Mouse (Mus musculus) thymus, adult 2 months (tissue): ENCODE measurements around the gene Nktr. TPM values are rescaled to one million over a fixed set of nuclear protein-coding genes. Genes with fewer than 3 reads are reported as not detected.
A peak's percentile ranks its signal among the peaks of the same experiment; 100 is the strongest.

ENCODE experiments used
- DNase-seq: peaks from one replicate; pipeline ENCODE4 v3.0.0; 2021
- H3K27ac ChIP-seq: fragments of 200-500 bp; 2 replicates; pipeline ENCODE4 v1.5.1; 2012; ENCODE audit warnings: low read length, control low read depth; ENCODE audit not compliant: control insufficient read depth, insufficient read depth
- H3K27me3 ChIP-seq: fragments of 200-500 bp; 2 replicates; pipeline ENCODE4 v1.6.1; 2012; ENCODE audit warnings: mild to moderate bottlenecking, low read length, moderate library complexity, mixed read lengths; ENCODE audit not compliant: control insufficient read depth, insufficient read depth
- H3K36me3 ChIP-seq: fragments of 200-500 bp; 2 replicates; pipeline ENCODE4 v1.6.1; 2012; ENCODE audit warnings: mild to moderate bottlenecking, low read length, moderate library complexity; ENCODE audit not compliant: control insufficient read depth, insufficient read depth
- H3K4me1 ChIP-seq: fragments of 200-500 bp; replicated peaks from 2 replicates; pipeline ENCODE4 v1.6.1; 2012; ENCODE audit warnings: low read length; ENCODE audit not compliant: control insufficient read depth, insufficient read depth
- H3K4me3 ChIP-seq: fragments of 200-500 bp; 2 replicates; pipeline ENCODE4 v1.5.1; 2012; ENCODE audit warnings: mild to moderate bottlenecking, low read length, control low read depth, moderate library complexity; ENCODE audit not compliant: control insufficient read depth, insufficient read depth
- CTCF ChIP-seq: fragments of 200-500 bp; IDR thresholded peaks from 2 replicates; pipeline ENCODE4 v1.5.1; 2012; ENCODE audit warnings: mild to moderate bottlenecking, control low read depth, low read length, moderate library complexity, borderline replicate concordance; ENCODE audit not compliant: control insufficient read depth, poor library complexity, insufficient read depth; ENCODE audit errors: extremely low read depth
- POLR2A ChIP-seq: fragments of 200-500 bp; IDR thresholded peaks from 2 replicates; pipeline ENCODE4 v1.6.1; 2012; ENCODE audit warnings: mild to moderate bottlenecking, low read length, control low read depth, moderate library complexity; ENCODE audit not compliant: control insufficient read depth, poor library complexity, insufficient read depth; ENCODE audit errors: extremely low read depth
- WGBS: fragments of 180-500 bp; shearing (Covaris S2); methylation state at CpG from one replicate; pipeline ENCODE4 v1.1.7; 2018; 5-methylcytosine and 5-hydroxymethylcytosine counted together
- polyA plus RNA-seq: library from polyadenylated mRNA; depleted of rRNA; stranded (reverse); fragments of >200 nt; gene quantifications from 2 replicates; pipeline ENCODE4 v1.2.3, GENCODE M21; 2012; rRNA removed

The Nktr gene
- 93.3 and 95.4 TPM in 2 replicates for polyA plus RNA-seq

DNA sequence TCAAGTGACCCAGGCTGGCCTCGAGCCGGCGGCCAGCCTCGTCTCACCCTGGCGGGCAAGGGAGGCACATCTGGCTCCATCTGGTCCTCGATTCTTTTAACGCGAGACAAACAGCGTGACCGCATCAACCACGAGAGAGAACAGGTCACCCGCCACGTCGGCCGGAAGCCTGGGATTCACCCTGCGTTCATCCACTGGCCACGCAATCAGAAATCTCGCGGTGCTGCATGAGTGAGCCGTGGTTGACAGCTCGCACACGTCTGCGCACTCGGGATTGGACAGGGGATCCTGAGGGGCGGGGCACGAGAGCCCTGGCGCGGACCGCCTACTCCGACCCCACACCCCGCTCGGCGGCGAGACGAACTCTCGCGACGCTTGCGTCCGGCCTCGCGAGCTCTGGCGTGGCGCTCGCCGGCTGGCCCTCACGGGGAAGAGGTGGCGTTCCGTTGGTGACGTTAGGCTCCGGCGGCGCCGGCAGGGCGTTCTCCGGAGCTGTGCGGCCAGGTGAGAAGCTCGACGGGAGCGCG is at the start of gene Nktr:
Nktr (plus strand) TSS at position 378 of the 527 bp plus-strand sequence.
- DNase-seq = peak; percentile 98
- Histone ChIP-seq H3K4me1 (peaks cover 9% of the 10 kb centered on the region), H3K36me3 (no peaks in the 10 kb centered on the region), H3K4me3 (peak within 1 kb of the TSS; percentile 67), H3K27ac (peak within 1 kb of the TSS; percentile 69), H3K27me3 (no peaks in the 10 kb centered on the region)
- peak; percentile 59; the same call in 1 of the 2 replicates for TF ChIP-seq CTCF
- peak; percentile 74 for TF ChIP-seq POLR2A
- WGBS = under 1% methylated on average over 59 of the region's 61 CpGs

DNA sequence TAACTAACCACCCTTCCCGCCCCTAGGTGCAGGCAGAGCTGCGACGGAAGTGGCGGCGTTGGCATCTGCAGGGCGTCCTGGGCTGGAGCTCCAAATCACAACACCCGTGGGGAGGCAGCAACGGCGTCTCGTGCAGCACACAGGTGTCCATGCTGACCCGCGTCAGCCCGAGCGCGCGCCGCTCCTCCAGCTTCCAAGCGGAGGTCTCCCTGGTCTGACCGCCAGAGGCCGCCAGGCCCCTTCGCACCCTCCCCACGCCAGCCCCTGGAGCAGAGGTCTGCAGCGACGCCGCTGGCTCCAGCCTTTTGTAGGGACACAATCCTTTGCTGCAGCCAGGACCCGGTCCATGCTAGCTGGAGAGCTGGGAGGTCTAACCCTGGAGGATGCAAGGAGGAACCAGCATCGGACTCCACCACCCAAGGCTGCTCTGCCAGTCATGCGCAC is 49.6 kb upstream of the Nktr start:
- Histone ChIP-seq H3K36me3 (no peaks in the 10 kb centered on the region), H3K27ac (peak overlapping the region; percentile 8; the same call in 1 of the 2 replicates), H3K4me3 (peak overlapping the region; percentile 59), H3K27me3 (no peaks in the 10 kb centered on the region), H3K4me1 (peaks cover 50% of the 10 kb centered on the region)
- DNase-seq = peak; percentile 78
- peak; percentile 25; the same call in 1 of the 2 replicates for TF ChIP-seq POLR2A
- peak; percentile 85 for TF ChIP-seq CTCF
- WGBS = 3% methylated on average over 28 of the region's 28 CpGs

GRCm38 (mm10) chr9:121671300-121671699 is 47.7 kb upstream of the Nktr start:
- TF ChIP-seq CTCF (peak; percentile 40; the same call in 1 of the 2 replicates), POLR2A (no peak)
- Histone ChIP-seq H3K27me3 (no peaks in the 10 kb centered on the region), H3K27ac (no peak overlapping the region; the same call in 1 of the 2 replicates), H3K4me1 (peaks cover 66% of the 10 kb centered on the region), H3K36me3 (no peaks in the 10 kb centered on the region), H3K4me3 (no peak overlapping the region)
- DNase-seq = no peak
- 54% methylated on average over 7 of the region's 7 CpGs for WGBS

DNA sequence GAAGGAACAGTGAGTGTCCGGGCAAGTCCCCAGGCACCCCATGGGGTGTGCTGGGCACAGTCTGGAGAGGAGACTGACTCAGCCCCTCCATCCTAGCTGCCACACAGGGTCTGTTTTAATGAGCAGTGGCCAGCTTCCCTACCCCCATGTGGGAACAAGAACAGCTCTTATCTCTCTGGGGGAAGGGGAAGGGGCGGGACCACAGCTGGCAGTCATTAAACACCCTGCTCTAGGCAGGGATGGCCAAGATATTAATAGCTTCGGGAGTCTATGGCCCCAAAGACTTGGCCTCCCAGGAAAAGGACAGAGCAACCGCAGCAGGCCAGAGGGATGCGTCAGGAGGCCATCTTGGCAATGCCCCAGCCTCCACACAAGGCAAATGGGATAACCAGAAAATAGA is 46.7 kb upstream of the Nktr start:
- TF ChIP-seq POLR2A (no peak), CTCF (no peak)
- Histone ChIP-seq H3K36me3 (no peaks in the 10 kb centered on the region), H3K4me3 (no peak overlapping the region), H3K4me1 (peaks cover 76% of the 10 kb centered on the region), H3K27ac (no peak overlapping the region), H3K27me3 (no peaks in the 10 kb centered on the region)
- 67% methylated on average over 5 of the region's 5 CpGs for WGBS
- no peak for DNase-seq

GRCm38 (mm10) chr9:121673716-121674115 is 45.3 kb upstream of the Nktr start:
- no peak for DNase-seq
- Histone ChIP-seq H3K4me1 (peaks cover 86% of the 10 kb centered on the region), H3K4me3 (no peak overlapping the region), H3K27ac (no peak overlapping the region), H3K27me3 (no peaks in the 10 kb centered on the region), H3K36me3 (no peaks in the 10 kb centered on the region)
- WGBS = over 99% methylated on average over 5 of the region's 5 CpGs
- no peak for TF ChIP-seq CTCF
- TF ChIP-seq POLR2A = no peak

GRCm38 (mm10) chr9:121675011-121675410 is 44.0 kb upstream of the Nktr start:
- Histone ChIP-seq H3K4me1 (peaks cover 83% of the 10 kb centered on the region), H3K27me3 (no peaks in the 10 kb centered on the region), H3K4me3 (peak overlapping the region; percentile 62), H3K27ac (peak overlapping the region; percentile 96), H3K36me3 (no peaks in the 10 kb centered on the region)
- TF ChIP-seq CTCF = no peak
- peak; percentile 63; the same call in 1 of the 2 replicates for TF ChIP-seq POLR2A
- WGBS = 8% methylated on average over 9 of the region's 9 CpGs
- peak; percentile 81 for DNase-seq
